Mouse (Mus musculus): Measurements from ENCODE around the gene Pknox1. TPM values are rescaled to one million over a fixed set of nuclear protein-coding genes. Genes with fewer than 3 reads are reported as not detected.
"Not testable (repeated sequence)": the region's sequence is repeated elsewhere in the genome, so short reads cannot be mapped to it uniquely, and the experiment has no call there.

The Pknox1 gene
- polyA plus RNA-seq, 1 experiment from 2014 or later: 27.8 TPM

- WGBS: 80% methylated on average over 7 of the region's 7 CpGs
- Histone ChIP-seq H3K4me2 (no peak overlapping the region), H3K9me3 (no peaks in the 10 kb centered on the region), H3K9ac (no peak overlapping the region), H3K4me3 (no peak overlapping the region), H3K4me1 (no peaks in the 10 kb centered on the region), H3K27ac (no peak overlapping the region), H3K36me3 (peaks cover 40% of the 10 kb centered on the region), H3K27me3 (no peaks in the 10 kb centered on the region)
- ATAC-seq (ENCODE audit: insufficient number of reproducible peaks, insufficient read depth, low FRiP score, low TSS enrichment, low read depth): no peak
These were observed 41.9 kb downstream of the Pknox1 start for GRCm38 (mm10) chr17:31606424-31606823.

- H3K9ac ChIP-seq: no peak overlapping the region
- no peaks in the 10 kb centered on the region for H3K9me3 ChIP-seq
- 77% methylated on average over 8 of the region's 8 CpGs for WGBS
- no peak overlapping the region for H3K4me2 ChIP-seq
- no peak overlapping the region for H3K27ac ChIP-seq
- H3K36me3 ChIP-seq: peaks cover 37% of the 10 kb centered on the region
- H3K27me3 ChIP-seq: no peaks in the 10 kb centered on the region
- H3K4me1 ChIP-seq: no peaks in the 10 kb centered on the region
- ATAC-seq (ENCODE audit: insufficient number of reproducible peaks, insufficient read depth, low FRiP score, low TSS enrichment, low read depth): no peak
- H3K4me3 ChIP-seq: no peak overlapping the region
These were observed 42.9 kb downstream of the Pknox1 start for GRCm38 (mm10) chr17:31607256-31607951.

GRCm38 (mm10) chr17:31609173-31609572 lies 44.6 kb downstream of the Pknox1 start:
- WGBS: 94% methylated on average over 3 of the region's 3 CpGs
- H3K4me2 ChIP-seq; H3K4me1 ChIP-seq; H3K9me3 ChIP-seq; ATAC-seq (ENCODE audit: insufficient number of reproducible peaks, insufficient read depth, low FRiP score, low TSS enrichment, low read depth); H3K4me3 ChIP-seq; H3K27ac ChIP-seq; H3K9ac ChIP-seq; H3K27me3 ChIP-seq: not testable (repeated sequence)
- peaks cover 21% of the 10 kb centered on the region for H3K36me3 ChIP-seq

DNA sequence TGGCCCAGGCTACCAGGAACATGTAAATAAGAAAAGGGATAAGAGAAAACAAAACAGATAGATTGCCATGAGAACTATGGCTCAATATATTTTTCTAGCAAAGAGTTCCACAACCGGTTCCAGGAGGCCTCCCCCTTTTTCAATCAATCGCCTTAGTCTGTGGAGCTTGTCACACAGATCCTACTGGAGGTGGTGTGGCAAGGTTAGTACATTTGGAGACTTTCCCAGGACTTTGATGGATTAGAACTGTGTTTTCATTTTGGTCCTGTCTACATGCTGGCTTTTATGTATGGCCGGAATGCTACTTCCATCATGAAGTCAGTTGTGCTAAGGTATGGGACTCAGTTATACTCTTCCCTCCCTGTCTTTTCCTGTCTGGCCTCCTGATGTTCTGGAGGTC lies 45.4 kb downstream of the Pknox1 start:
- Histone ChIP-seq H3K4me3 (no peak overlapping the region), H3K9ac (no peak overlapping the region), H3K4me2 (no peak overlapping the region), H3K9me3 (no peaks in the 10 kb centered on the region), H3K4me1 (no peaks in the 10 kb centered on the region), H3K27ac (no peak overlapping the region), H3K36me3 (peaks cover 14% of the 10 kb centered on the region), H3K27me3 (no peaks in the 10 kb centered on the region)
- no peak for ATAC-seq (ENCODE audit: insufficient number of reproducible peaks, insufficient read depth, low FRiP score, low TSS enrichment, low read depth)
- WGBS: 94% methylated on average over 3 of the region's 3 CpGs

DNA sequence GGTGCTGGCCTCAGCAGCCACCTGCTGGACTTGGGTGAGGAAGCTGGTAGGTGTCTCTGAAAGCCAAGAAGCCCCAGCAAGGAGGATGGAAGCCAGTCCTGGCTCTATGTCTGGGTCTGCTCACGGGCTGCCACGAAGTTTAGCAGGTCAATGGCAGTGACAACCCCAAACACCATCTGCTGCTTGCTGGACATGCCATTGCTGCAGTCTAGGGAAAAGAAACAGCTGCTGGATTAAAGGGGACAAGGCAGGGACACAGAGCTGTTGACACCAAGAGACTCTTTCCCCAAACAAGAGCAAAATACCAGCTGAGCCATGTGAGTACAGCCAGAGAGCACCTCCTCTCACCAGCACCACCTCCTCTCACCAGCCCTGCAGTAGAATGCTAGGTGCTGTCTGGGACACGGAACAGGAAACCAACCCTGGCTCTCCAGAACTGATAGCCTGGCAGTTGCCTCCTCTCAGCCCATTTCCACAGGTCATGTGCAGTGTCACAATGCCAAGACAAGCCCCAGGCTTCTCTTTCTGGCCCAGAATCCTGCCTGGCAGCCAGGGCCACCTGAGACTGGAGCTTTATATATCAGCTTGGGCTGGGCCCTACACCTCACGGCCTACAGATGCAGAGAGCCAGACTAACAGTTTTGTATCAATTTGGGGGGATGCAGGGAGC lies 48.7 kb downstream of the Pknox1 start:
- no peak overlapping the region for H3K27ac ChIP-seq
- H3K27me3 ChIP-seq: no peaks in the 10 kb centered on the region
- H3K36me3 ChIP-seq: no peaks in the 10 kb centered on the region
- H3K9ac ChIP-seq: no peak overlapping the region
- WGBS: 75% methylated on average over 4 of the region's 4 CpGs
- H3K4me3 ChIP-seq: no peak overlapping the region
- H3K4me1 ChIP-seq: no peaks in the 10 kb centered on the region
- H3K9me3 ChIP-seq: no peaks in the 10 kb centered on the region
- H3K4me2 ChIP-seq: no peak overlapping the region
- ATAC-seq (ENCODE audit: insufficient number of reproducible peaks, insufficient read depth, low FRiP score, low TSS enrichment, low read depth): no peak

- no peak for ATAC-seq (ENCODE audit: insufficient number of reproducible peaks, insufficient read depth, low FRiP score, low TSS enrichment, low read depth)
- H3K9ac ChIP-seq: no peak overlapping the region
- whole genome bisulfite sequencing: 80% methylated on average over 4 of the region's 4 CpGs
These were observed 58.6 kb downstream of the Pknox1 start for GRCm38 (mm10) chr17:31623101-31623500.

DNA sequence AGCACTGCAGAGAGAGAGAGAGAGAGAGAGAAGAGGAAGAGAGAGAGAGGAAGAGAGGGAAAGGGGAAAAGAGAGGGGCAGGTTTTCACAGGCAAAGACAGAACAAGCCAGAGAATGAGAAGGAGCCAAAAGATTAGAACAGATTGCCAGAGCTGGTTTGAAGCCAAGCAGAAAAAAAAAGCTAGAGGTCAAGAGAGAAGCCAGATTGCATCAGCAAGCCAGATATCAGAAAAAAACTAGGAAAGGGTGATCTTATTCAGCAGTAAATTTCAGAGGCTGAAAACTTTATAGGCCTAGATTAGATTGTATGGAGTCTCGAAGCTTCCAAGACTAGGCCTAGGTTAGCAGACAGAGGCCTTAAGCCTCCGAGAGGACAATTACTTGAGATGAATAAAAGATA lies 63.4 kb downstream of the Pknox1 start:
- no peak overlapping the region for H3K9ac ChIP-seq
- H3K27me3 ChIP-seq: no peaks in the 10 kb centered on the region
- H3K9me3 ChIP-seq: no peaks in the 10 kb centered on the region
- 95% methylated on average over 2 of the region's 2 CpGs for WGBS
- H3K4me1 ChIP-seq: no peaks in the 10 kb centered on the region
- ATAC-seq (ENCODE audit: insufficient number of reproducible peaks, insufficient read depth, low FRiP score, low TSS enrichment, low read depth): no peak
- no peaks in the 10 kb centered on the region for H3K36me3 ChIP-seq
- no peak overlapping the region for H3K27ac ChIP-seq
- H3K4me2 ChIP-seq: no peak overlapping the region
- no peak overlapping the region for H3K4me3 ChIP-seq

More at GRCm38 (mm10) chr17:31623101-31623500, 58.6 kb downstream of the Pknox1 start:
- Histone ChIP-seq H3K27me3 (no peaks in the 10 kb centered on the region), H3K4me3 (no peak overlapping the region), H3K9me3 (no peaks in the 10 kb centered on the region), H3K27ac (no peak overlapping the region), H3K36me3 (no peaks in the 10 kb centered on the region), H3K4me2 (no peak overlapping the region), H3K4me1 (no peaks in the 10 kb centered on the region)

DNA sequence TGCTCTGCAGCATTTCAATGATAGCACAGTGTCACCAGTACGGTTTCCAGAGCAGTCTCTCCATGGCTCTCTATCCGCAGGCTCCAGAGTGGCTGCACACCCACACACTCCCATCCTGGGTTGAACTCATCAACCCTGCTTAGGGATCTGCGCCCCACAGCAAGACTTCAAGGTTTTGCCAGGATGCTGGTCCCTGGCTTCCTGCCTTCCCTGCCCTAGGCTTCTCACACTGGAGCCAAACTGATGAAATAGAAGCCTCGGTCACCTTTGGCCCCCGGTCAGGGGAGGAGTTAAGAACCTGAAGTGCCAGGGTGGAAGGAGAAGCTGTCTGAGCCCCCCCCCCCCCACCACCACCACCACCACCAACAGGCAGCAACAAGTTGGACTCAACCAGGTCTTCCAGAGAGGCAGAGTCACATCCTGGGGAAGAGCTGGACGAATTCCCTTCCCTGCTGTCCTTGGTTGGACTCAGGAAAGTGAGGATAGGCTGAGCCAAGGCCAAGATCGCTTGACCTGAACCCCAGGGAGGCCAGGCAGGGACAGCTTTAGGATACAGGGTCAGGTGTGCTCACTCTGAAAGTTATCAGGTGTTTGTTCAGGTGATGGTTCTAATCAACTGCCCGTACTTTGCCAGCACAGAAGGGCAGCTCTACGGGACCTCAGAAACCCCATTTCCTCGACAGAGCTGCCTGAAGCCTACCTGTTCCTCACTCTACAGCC lies 66.7 kb downstream of the Pknox1 start:
- H3K4me3 ChIP-seq: no peak overlapping the region
- ATAC-seq (ENCODE audit: insufficient number of reproducible peaks, insufficient read depth, low FRiP score, low TSS enrichment, low read depth): no peak
- H3K4me2 ChIP-seq: no peak overlapping the region
- no peak overlapping the region for H3K27ac ChIP-seq
- no peaks in the 10 kb centered on the region for H3K36me3 ChIP-seq
- H3K27me3 ChIP-seq: peaks cover 16% of the 10 kb centered on the region
- H3K9ac ChIP-seq: no peak overlapping the region
- H3K4me1 ChIP-seq: peaks cover 2% of the 10 kb centered on the region
- 81% methylated on average over 10 of the region's 10 CpGs for WGBS
- no peaks in the 10 kb centered on the region for H3K9me3 ChIP-seq

- no peak overlapping the region for H3K9ac ChIP-seq
- H3K9me3 ChIP-seq: no peaks in the 10 kb centered on the region
- H3K36me3 ChIP-seq: no peaks in the 10 kb centered on the region
- peaks cover 23% of the 10 kb centered on the region for H3K27me3 ChIP-seq
- H3K27ac ChIP-seq: no peak overlapping the region
- no peak for ATAC-seq (ENCODE audit: insufficient number of reproducible peaks, insufficient read depth, low FRiP score, low TSS enrichment, low read depth)
- 81% methylated on average over 6 of the region's 6 CpGs for WGBS
- no peak overlapping the region for H3K4me2 ChIP-seq
- H3K4me1 ChIP-seq: peaks cover 16% of the 10 kb centered on the region
- H3K4me3 ChIP-seq: no peak overlapping the region
These were observed 68.5 kb downstream of the Pknox1 start for GRCm38 (mm10) chr17:31633007-31633406.

- Histone ChIP-seq H3K4me1 (peaks cover 16% of the 10 kb centered on the region), H3K9ac (no peak overlapping the region), H3K27me3 (peaks cover 23% of the 10 kb centered on the region), H3K4me3 (no peak overlapping the region), H3K9me3 (no peaks in the 10 kb centered on the region), H3K4me2 (no peak overlapping the region), H3K27ac (no peak overlapping the region), H3K36me3 (no peaks in the 10 kb centered on the region)
- 71% methylated on average over 5 of the region's 5 CpGs for WGBS
- no peak for ATAC-seq (ENCODE audit: insufficient number of reproducible peaks, insufficient read depth, low FRiP score, low TSS enrichment, low read depth)
These were observed 70.4 kb downstream of the Pknox1 start for GRCm38 (mm10) chr17:31634896-31635295.

GRCm38 (mm10) chr17:31635781-31636180 lies 71.2 kb downstream of the Pknox1 start:
- ATAC-seq (ENCODE audit: insufficient number of reproducible peaks, insufficient read depth, low FRiP score, low TSS enrichment, low read depth): no peak
- Histone ChIP-seq H3K4me3 (no peak overlapping the region), H3K27me3 (peaks cover 23% of the 10 kb centered on the region), H3K9ac (no peak overlapping the region), H3K4me1 (peaks cover 16% of the 10 kb centered on the region), H3K4me2 (peak overlapping the region; percentile 97), H3K27ac (no peak overlapping the region), H3K9me3 (no peaks in the 10 kb centered on the region), H3K36me3 (no peaks in the 10 kb centered on the region)
- 60% methylated on average over 11 of the region's 11 CpGs for WGBS

All from embryonic facial prominence, embryonic 13.5 days (tissue).